Mouse (Mus musculus): Measurements from ENCODE around the gene Epha1.
A peak's percentile ranks its signal among the peaks of the same experiment; 100 is the strongest.

The Epha1 gene

DNA sequence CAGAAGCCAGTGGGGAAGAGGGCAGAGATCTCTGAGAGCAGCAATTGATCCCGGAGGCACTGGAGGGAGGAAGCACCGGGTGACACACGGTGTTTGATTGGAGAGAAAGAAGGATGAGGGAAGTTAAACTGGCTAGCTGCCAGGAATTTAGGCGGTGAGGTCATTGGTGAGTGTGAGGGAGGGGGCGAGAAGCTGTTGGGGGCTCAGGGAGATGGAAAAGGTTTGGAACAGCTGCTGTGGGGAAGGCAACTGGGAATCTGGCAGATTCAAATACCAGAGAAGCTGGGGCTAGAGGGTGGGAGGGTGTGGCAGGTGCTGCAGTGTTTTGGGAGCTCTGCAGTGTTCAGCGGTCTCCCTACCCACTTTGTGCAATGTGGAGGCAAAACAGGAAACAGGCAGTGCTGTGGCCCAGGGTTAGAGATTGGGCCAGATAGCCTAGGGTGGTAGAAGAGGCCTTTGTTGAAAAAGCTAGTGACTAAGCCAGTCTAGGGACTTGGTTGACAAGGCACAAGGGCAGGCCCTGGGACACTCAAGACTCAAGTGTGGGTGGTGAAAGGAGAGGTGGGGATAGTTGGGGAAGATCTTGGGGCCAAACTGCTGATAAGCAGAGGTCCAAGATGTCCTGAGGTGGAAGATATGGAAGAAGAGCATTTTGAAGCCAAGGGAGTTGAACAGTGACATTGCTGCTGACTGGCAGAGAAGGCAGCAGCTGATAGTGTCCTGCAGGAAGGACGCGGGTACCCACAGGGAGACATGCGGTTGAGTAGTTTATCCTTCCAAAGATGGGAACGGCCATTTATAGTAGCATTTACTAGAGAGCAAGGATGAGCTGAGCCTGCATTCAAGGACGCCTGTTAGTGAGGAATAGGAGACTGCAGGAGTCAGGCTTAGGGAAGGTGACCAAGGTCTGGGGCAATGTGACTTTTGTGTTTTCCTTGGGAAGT, 18.7 kb downstream of the Epha1 start:
- no peak for DNase-seq (ENCODE audit: low read depth)

DNA sequence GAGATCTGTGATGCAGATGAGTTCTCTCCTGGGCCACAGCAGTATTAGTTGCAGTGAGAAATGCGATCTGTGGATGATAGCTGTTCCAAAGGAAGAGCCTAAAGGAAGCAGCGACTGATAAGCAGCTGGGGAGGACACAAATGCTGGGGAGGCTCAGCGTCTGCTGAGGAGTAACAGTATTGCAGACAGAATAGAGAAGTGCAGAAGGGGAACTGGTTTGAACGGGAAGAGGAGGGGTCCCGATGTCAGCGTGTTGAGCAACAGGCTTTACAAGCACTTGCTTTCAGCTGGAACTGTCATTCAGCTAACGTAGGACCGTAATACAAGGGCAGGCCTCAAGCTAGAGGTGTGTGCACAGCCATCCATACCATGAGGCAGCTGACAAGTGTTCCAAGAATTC, 19.9 kb downstream of the Epha1 start:
- no peak for DNase-seq (ENCODE audit: low read depth)

GRCm38 (mm10) chr6:42352486-42352846, 20.6 kb downstream of the Epha1 start:
- no peak for DNase-seq (ENCODE audit: low read depth)

- DNase-seq (ENCODE audit: low read depth) = no peak
Measured at GRCm38 (mm10) chr6:42351776-42352485, 21.1 kb downstream of the Epha1 start.

DNA sequence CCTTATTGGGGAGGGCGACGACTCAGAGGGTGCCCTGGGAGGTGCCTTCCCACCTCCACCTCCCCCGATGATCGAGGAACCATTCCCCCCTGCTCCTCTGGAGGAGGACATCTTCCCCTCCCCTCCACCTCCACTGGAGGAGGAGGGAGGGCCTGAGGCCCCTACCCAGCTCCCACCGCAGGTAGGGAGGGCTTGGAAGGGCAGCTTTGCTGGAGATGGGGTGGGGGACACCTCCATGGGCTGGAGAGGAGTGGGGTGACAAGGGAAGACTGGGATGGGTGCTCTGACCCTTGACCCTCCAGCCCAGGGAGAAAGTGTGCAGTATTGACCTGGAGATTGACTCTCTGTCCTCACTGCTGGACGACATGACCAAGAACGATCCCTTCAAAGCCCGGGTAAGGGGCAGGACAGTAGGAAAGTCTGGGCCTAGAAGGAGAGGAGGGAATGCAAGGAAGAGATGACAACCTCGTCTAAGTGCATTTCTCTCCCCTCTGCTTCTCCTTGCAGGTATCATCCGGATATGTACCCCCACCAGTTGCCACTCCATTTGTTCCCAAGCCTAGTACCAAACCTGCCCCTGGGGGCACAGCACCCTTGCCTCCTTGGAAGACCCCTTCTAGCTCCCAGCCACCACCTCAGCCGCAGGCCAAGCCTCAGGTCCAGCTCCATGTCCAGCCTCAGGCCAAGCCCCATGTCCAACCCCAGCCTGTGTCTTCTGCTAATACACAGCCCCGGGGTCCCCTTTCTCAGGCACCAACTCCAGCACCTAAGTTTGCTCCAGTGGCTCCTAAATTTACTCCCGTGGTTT, 21.9 kb downstream of the Epha1 start:
- DNase-seq (ENCODE audit: low read depth) = no peak

- DNase-seq (ENCODE audit: low read depth) = no peak
Measured at GRCm38 (mm10) chr6:42350021-42350967, 22.8 kb downstream of the Epha1 start.

GRCm38 (mm10) chr6:42349426-42350020, 23.5 kb downstream of the Epha1 start, which contains the start of gene Zyx:
Gene Zyx, plus strand, starts transcription at chr6:42349630.
- peak; percentile 83 for DNase-seq (ENCODE audit: low read depth)

GRCm38 (mm10) chr6:42349006-42349425, 24.1 kb downstream of the Epha1 start:
- peak; percentile 77 for DNase-seq (ENCODE audit: low read depth)

DNA sequence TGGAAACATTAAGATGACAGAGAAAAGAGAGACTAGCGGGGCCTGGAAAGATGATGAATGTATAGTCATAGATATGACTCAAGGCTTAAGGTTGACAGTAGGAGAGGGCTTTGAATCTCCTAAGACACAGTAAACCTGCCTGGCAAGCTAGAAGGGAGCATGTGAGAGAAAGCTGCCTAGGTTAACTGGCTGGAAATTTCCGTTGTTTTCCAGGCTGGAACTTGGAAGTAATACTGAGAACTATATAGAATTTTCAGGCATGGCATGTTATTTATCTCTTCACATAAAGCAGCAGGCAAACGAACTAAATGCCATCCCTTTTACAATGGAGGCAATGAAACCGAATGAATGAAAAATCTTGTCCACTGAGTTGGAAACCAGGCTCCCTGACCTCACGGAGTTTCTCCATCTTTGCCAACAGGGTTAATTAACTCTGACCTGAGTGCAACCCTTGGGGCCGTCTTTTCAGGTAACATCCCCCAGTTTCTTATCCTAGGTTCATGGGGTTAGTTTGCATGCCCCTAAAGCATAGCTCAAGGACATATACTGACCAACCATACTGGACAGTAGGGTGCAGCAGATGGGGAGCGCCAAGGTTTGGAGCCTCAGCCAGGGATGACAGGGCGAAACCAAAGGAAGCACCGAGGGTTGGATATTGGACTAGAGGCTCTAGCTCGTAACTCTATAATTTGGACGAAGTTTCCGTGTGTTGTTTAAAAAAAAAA, 24.6 kb downstream of the Epha1 start:
- no peak for DNase-seq (ENCODE audit: low read depth)

- no peak for DNase-seq (ENCODE audit: low read depth)
Measured at GRCm38 (mm10) chr6:42344255-42344654, 28.8 kb downstream of the Epha1 start.

- peak; percentile 70 for DNase-seq (ENCODE audit: low read depth)
Measured at GRCm38 (mm10) chr6:42343361-42344120, 29.5 kb downstream of the Epha1 start.

- no peak for DNase-seq (ENCODE audit: low read depth)
Measured at GRCm38 (mm10) chr6:42342171-42342570, 30.9 kb downstream of the Epha1 start.

DNA sequence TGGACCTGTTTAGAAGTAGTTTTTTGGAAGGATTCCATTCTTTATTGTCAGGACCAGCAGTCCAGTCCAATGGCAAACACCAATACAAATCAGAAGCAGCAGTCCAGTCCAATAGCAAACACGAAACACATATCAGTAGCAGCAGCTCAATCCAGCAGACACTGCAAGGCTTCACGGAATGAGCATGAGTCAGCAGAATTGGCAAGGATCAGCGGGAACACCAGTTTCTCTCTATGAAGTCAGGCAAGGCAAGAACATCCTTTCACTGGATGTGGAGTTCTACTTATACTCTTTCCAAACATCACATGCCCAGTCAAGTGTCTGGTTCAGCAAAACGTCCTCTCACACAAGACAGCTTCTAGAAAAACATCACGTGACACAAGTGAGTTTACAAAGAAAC, 33.1 kb downstream of the Epha1 start:
- no peak for DNase-seq (ENCODE audit: low read depth)

DNA sequence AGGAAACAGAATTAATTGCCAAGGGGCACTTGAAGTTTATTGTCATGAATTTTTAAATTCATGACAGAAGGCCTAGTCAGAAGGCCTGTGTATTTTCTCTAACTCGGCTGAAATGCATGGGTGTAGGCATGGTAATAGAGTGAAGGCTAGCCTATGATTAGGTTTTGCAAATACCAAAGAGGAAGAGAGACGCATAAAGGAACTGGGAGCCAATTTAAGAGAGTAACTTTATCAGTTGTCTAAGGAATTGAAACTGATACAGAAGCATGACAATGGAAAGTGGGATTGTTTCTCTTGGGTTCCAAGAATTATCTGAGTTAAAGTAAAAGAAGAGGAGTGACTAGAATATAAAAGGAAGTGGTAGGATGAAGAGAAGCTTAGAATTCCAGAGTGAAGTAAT, 33.9 kb downstream of the Epha1 start:
- DNase-seq (ENCODE audit: low read depth) = no peak

DNA sequence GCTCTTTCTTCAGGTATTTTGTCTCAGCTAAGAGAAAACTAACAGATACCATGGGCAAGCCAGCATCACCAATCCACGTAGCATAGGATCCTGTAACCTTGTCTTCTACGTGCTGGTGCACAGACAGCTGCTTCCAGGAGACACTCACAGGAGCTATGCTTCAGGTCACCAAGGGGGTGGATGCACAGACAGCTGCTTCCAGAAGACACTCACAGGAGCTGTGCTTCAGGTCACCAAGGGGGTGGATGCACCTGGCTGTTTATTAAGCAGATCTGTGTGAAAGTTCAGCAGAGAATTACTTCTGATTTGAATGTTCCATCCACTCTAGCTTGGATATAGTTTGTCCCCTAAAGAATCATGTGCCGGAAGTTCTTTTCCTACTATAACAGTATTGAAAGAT, 42.1 kb downstream of the Epha1 start:
- no peak for DNase-seq (ENCODE audit: low read depth)

- DNase-seq (ENCODE audit: low read depth) = no peak
Measured at GRCm38 (mm10) chr6:42330216-42330615, 42.9 kb downstream of the Epha1 start.

DNA sequence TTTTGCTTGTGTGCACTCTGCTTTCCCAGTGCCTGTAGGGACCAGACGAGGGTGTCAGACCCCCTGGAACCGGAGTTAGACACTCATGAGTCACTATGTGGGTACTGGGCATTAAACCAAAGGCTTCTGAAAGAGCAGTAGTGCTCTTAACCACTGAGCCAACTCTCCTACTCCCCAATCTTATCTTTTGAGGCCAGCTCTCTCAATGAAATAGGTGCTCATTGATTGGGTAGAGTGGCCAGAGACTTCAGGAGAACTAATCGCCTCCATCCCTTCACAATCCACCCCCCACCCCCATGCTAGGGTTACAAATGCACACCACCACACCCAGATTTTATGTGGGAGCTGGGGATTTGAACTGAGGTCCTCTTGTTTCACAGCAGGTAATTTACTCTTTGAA, 44.3 kb downstream of the Epha1 start:
- no peak for DNase-seq (ENCODE audit: low read depth)

DNA sequence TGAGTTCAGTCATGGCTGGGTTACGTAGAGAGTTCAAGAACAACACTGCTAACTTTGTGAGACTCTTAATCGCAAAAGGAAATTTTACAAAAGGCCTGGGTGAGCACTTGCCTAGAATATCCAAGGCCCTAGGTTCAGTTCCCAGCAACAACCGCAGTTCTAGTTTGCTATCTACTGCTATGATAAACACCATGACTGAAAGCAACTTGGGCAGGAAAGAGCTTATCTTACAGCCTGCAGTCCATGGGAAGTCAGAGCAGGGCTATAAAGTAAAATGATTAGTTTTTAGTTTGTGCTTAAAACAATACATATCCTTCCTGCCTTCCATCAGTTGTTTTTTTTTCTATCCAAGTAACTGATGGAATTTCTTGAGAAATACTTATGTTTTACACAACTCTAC, 46.6 kb downstream of the Epha1 start:
- no peak for DNase-seq (ENCODE audit: low read depth)

DNA sequence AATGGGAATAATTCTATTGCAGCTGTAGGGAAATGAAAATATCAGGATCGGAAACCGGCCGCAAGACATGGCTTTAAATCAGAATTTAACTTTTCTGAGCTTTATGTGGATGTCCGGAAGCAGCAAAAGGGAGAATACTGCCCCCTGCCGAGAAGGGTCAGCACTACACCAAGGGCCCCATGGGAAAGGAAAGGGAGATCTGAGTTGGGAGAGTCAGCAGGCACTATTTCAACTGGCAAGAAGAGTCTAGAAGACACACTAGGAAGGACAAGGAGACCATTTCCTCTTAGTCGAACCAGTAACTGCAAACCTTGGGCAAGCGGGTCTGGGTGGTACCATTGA, 47.8 kb downstream of the Epha1 start:
- peak; percentile 88 for DNase-seq (ENCODE audit: low read depth)
